Mouse (Mus musculus) midbrain, postnatal 0 days (tissue): ENCODE measurements around the gene Zfp653. TPM values are rescaled to one million over a fixed set of nuclear protein-coding genes. Genes with fewer than 3 reads are reported as not detected.

Experiments
- ATAC-seq: fragments of 200-750 bp; cut with Nextera tagmentation; 2 replicates; pipeline ENCODE4 v1.8.0; 2017; ENCODE audit warnings: moderate number of reproducible peaks, mild to moderate bottlenecking, moderate TSS enrichment, moderate library complexity; ENCODE audit not compliant: low FRiP score
- DNase-seq: peaks from one replicate; pipeline ENCODE4 v3.0.0-alpha.2; 2015; ENCODE audit warnings: low spot score
- H3K27ac ChIP-seq: fragments of 300-500 bp; sonication (generic); 2 replicates; pipeline ENCODE4 v1.5.1; 2014; ENCODE audit warnings: low read depth, mild to moderate bottlenecking, low read length, mixed read lengths
- H3K27me3 ChIP-seq: fragments of 300-500 bp; sonication (generic); 2 replicates; pipeline ENCODE4 v1.6.1; 2014; ENCODE audit warnings: low read length, control low read depth, mixed read lengths; ENCODE audit not compliant: insufficient read depth
- H3K36me3 ChIP-seq: fragments of 300-500 bp; sonication (generic); 2 replicates; pipeline ENCODE4 v1.6.1; 2014; ENCODE audit warnings: low read length, control low read depth, mixed read lengths; ENCODE audit not compliant: insufficient read depth
- H3K4me1 ChIP-seq: fragments of 300-500 bp; sonication (generic); 2 replicates; pipeline ENCODE4 v1.6.1; 2014; ENCODE audit warnings: mild to moderate bottlenecking, control low read depth, antibody characterized with exemption, low read length, mixed read lengths; ENCODE audit not compliant: insufficient read depth
- H3K4me2 ChIP-seq: fragments of 300-500 bp; sonication (generic); 2 replicates; pipeline ENCODE4 v1.6.1; 2014; ENCODE audit warnings: low read depth, mild to moderate bottlenecking, low read length, mixed read lengths; ENCODE audit not compliant: poor library complexity, severe bottlenecking
- H3K4me3 ChIP-seq: fragments of 300-500 bp; sonication (generic); 2 replicates; pipeline ENCODE4 v1.5.1; 2014; ENCODE audit warnings: low read depth, mild to moderate bottlenecking, low read length, moderate library complexity
- H3K9ac ChIP-seq: fragments of 300-500 bp; sonication (generic); replicated peaks from 2 replicates; pipeline ENCODE4 v1.6.1; 2014; ENCODE audit warnings: mild to moderate bottlenecking, low read length, moderate library complexity, mixed read lengths; ENCODE audit not compliant: poor library complexity, severe bottlenecking
- H3K9me3 ChIP-seq: fragments of 300-500 bp; sonication (generic); 2 replicates; pipeline ENCODE4 v1.6.1; 2016; ENCODE audit warnings: low read length, control low read depth
- CTCF ChIP-seq: IDR thresholded peaks from 2 replicates; pipeline ENCODE4 v1.5.1; 2016; ENCODE audit warnings: antibody characterized with exemption, mild to moderate bottlenecking
- WGBS: fragments of 180-500 bp; shearing (Covaris S2); extraction: QIAGEN DNeasy Blood & Tissue Kit; methylation state at CpG from one replicate; pipeline ENCODE4 v1.1.7; 2014; 5-methylcytosine and 5-hydroxymethylcytosine counted together
- polyA plus RNA-seq: library from polyadenylated mRNA; unstranded; fragments of >200 nt; fragmentation: Nextera tagmentation; extraction: Ambion mirVana; gene quantifications from 2 replicates; pipeline ENCODE4 v1.2.1, GENCODE M21; 2015
- total RNA-seq: library from RNA; depleted of rRNA; stranded (reverse); fragments of >200 nt; gene quantifications from 2 replicates; pipeline ENCODE4 v1.2.3, GENCODE M21; 2014

Zfp653 gene
- total and polyA plus RNA-seq, 2 experiments from 2014 or later, result 15.1 to 30.0 TPM

DNA sequence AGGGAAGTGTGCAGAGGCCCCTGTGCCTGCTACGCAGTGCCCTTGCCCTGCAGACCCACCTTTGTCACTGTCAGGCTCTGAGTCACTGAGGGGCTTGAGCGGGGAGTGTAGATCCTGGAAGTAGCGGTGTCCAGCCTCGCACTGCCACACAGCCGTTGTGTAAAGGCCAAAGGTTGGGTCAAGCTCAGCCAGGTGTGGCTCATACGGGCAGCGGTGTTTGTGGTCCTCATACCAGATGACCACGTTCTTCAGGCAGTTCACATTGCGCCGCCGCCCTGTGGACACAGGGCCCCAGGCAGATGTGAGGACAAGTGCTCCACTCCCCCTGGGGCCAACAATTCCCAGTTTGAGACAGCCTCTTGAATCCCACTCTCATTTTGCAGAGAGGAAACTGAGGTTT is 5.5 kb downstream of the Zfp653 start:
- 94% methylated on average over 11 of the region's 11 CpGs for WGBS
- TF ChIP-seq CTCF, result no peak
- H3K36me3 ChIP-seq, result peaks cover 38% of the 10 kb centered on the region

DNA sequence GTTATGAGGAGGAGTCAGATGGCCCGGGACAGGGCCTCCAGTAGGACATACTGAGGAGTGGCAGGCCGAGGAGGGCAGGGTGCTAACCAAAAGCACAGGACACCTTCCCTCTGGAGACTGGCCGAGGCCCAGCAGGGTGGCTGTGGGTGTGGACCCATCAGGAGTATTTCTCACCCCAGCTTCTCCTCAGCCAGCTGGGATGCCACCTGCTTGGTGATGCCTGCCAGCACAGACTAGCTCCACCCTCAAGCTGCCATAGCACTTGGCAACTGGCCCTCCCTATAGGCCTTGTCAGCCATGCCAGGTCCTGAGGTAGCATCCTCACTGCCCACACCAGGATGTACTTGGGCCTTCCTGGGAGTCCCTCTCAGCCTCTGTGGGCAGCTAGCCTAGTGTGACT is 6.8 kb downstream of the Zfp653 start:
- ATAC-seq (no peak), DNase-seq (no peak)
- Histone ChIP-seq H3K4me3 (no peak overlapping the region), H3K9ac (no peak overlapping the region), H3K36me3 (peaks cover 42% of the 10 kb centered on the region), H3K9me3 (no peaks in the 10 kb centered on the region), H3K4me2 (no peak overlapping the region), H3K4me1 (no peaks in the 10 kb centered on the region), H3K27ac (no peak overlapping the region), H3K27me3 (no peaks in the 10 kb centered on the region)
- TF ChIP-seq CTCF, result no peak
- 91% methylated on average over 3 of the region's 3 CpGs for WGBS

More for the DNA sequence above, 5.5 kb downstream of the Zfp653 start:
- ATAC-seq (no peak), DNase-seq (no peak)
- Histone ChIP-seq H3K4me2 (no peak overlapping the region), H3K4me1 (peaks cover 6% of the 10 kb centered on the region; the same call in 1 of the 2 replicates), H3K27me3 (no peaks in the 10 kb centered on the region), H3K27ac (no peak overlapping the region), H3K9me3 (no peaks in the 10 kb centered on the region), H3K4me3 (no peak overlapping the region), H3K9ac (no peak overlapping the region)

DNA sequence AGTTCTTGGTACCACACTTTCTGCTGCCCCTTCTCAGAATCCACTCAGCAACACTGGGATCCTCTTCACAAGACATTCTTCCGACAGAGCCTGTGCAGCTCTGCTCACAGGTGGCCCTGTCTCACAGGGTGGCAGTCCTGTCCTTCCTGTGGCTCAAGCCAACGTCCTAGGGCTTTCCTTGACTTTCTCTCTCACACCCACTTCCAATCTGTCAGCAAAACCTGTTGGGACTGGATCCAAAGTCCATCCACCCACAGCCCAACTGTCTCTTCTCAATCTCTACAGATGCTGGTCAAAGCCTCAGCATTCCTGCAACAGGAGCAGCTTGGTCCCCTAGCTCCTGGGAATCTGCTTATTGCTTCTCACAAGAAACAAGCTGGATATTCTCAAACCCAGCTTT is 9.8 kb downstream of the Zfp653 start:
- peaks cover 48% of the 10 kb centered on the region for H3K36me3 ChIP-seq
- WGBS, result 82% methylated on average over 2 of the region's 2 CpGs

DNA sequence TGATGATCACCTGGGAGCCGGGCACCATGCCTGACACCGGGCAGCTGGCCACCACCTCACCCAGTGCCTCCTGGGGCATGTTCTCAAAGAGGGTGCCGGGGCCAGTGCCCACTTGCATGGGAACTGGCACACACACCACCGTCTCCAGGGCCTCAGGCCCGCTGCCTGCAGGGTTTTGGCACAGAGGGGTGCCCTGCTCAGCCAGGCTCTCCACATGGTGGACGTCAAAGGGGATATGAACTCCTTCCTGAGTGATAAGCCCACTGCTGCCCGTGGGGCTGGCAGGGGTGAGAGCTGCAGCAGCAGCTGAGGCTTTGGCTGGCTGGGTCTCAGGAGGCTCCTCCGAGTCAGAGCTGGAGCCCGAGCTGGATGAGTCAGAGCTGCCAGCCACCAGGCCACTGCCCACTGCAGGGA is 13.2 kb downstream of the Zfp653 start:
- H3K4me2 ChIP-seq, result no peak overlapping the region
- H3K4me3 ChIP-seq, result no peak overlapping the region
- H3K27ac ChIP-seq, result no peak overlapping the region
- TF ChIP-seq CTCF, result no peak
- ATAC-seq (no peak), DNase-seq (peak; percentile 54)
- H3K4me1 ChIP-seq, result no peaks in the 10 kb centered on the region; the same call in 1 of the 2 replicates
- no peaks in the 10 kb centered on the region for H3K27me3 ChIP-seq
- H3K9ac ChIP-seq, result no peak overlapping the region
- WGBS, result 75% methylated on average over 9 of the region's 9 CpGs
- H3K36me3 ChIP-seq, result peaks cover 32% of the 10 kb centered on the region
- no peaks in the 10 kb centered on the region for H3K9me3 ChIP-seq

More for the DNA sequence above, 9.8 kb downstream of the Zfp653 start:
- Histone ChIP-seq H3K4me1 (no peaks in the 10 kb centered on the region), H3K9me3 (no peaks in the 10 kb centered on the region), H3K27me3 (no peaks in the 10 kb centered on the region), H3K9ac (no peak overlapping the region), H3K4me2 (no peak overlapping the region), H3K4me3 (no peak overlapping the region), H3K27ac (no peak overlapping the region)
- TF ChIP-seq CTCF, result no peak
- ATAC-seq (no peak), DNase-seq (no peak)

DNA sequence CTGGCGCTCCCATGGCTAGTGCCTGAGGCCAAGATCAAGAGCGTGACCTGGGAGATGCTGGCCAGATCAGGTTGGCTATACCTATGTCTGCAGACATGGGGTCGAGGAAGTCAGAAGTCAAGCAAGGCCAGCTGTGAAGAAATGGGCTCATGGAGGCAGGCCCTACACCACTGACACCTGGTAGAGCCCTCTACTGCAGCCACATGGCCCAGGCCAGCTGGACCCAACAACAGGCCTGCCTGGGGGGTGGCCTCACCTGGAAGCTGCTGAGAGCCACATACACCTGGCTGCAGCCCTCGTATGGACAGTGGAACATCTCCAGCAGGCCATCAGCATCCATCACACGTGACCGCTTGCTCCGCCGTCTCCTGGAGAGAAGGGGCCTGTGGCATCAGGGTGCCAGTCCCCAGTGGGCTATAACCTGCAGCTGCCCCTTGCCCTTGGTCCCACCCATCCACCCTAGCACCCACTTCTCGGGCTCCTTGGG is 14.1 kb downstream of the Zfp653 start:
- 96% methylated on average over 9 of the region's 9 CpGs for WGBS
- Histone ChIP-seq H3K4me2 (no peak overlapping the region), H3K9me3 (no peaks in the 10 kb centered on the region), H3K27me3 (no peaks in the 10 kb centered on the region), H3K27ac (no peak overlapping the region), H3K4me3 (no peak overlapping the region), H3K9ac (no peak overlapping the region), H3K36me3 (peaks cover 32% of the 10 kb centered on the region), H3K4me1 (no peaks in the 10 kb centered on the region; the same call in 1 of the 2 replicates)
- ATAC-seq (no peak), DNase-seq (no peak)
- no peak for TF ChIP-seq CTCF

DNA sequence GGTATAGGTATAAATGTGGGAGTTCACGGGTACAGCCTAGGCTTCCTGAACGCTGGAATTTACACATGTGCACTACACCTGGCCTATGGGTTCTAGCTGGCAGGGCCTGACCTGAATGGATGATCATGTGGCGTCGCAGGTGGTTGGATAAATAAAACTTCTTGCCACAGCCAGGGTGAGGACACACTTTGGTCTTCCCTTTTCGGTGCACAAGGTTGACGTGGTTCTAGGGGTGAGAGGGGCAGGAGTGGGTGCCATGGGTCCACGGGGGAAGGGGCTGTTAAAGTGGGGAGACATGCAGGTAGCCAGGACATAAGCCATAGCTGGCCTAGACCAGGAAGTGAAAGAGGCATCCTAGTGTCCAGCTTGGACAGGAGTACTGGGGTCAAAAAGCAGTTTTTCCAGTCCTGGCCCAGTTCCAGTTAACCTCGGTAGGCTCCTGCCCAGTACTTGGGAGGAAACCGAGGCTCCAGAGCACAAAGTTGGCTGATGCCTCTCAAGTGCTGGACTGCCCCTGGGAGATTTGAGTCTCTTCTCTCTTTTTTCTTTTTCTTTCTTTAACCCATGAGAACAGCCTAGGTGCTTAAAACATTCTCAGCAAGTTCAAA is 14.8 kb downstream of the Zfp653 start:
- Histone ChIP-seq H3K4me2 (no peak overlapping the region), H3K36me3 (peaks cover 28% of the 10 kb centered on the region), H3K9me3 (no peaks in the 10 kb centered on the region), H3K27ac (no peak overlapping the region), H3K4me1 (no peaks in the 10 kb centered on the region; the same call in 1 of the 2 replicates), H3K4me3 (no peak overlapping the region), H3K27me3 (no peaks in the 10 kb centered on the region), H3K9ac (no peak overlapping the region)
- no peak for TF ChIP-seq CTCF
- DNase-seq, result no peak
- WGBS, result 82% methylated on average over 9 of the region's 9 CpGs
- no peak for ATAC-seq
